Mouse (Mus musculus): ENCODE data around the gene Cox7c. TPM values are rescaled to one million over a fixed set of nuclear protein-coding genes. Genes with fewer than 3 reads are reported as not detected.

Gene Cox7c
- polyA plus RNA-seq (2017; shearing (Covaris generic)), result 260 TPM

DNA sequence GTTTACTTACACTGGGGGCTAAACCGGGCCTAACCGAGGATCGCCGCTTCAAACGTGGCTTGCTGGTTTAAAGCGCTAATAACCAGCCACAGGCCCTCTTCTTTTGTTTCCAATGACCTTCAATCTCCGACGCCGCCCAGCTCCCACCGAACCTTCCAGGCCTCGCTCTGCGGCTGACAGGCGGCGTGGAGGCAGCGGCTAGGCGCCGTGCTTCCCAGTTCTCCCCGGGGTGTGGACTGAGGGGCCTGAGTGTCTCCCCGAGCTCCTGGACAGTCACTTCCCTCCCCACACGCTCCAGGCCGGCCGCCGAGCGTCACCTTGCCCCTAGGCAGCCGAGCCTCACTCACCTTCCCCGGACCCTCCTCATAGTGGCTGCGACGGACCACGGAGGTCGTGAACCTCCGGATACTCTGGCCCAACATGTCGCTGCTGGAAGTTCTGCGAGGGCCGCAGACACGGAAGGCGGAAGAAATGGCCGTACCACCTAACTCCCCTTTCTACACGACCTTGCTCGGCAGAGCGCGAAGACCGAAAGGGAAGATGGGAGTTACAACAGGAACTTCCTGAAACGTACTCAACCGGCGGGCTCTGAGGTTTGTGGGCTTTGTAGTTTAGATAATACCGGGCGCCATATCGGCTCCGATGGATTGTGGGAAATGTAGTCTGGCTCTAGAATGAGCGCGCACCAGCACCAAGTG, at the start of gene Cox7c:
Cox7c (minus strand) TSS at position 651 of the 698 bp plus-strand sequence.

